Mouse (Mus musculus) MEL (cell line): Measurements from ENCODE around the gene Sap30l. TPM values are rescaled to one million over a fixed set of nuclear protein-coding genes. Genes with fewer than 3 reads are reported as not detected.

ENCODE experiments used
- DNase-seq: peaks from one replicate; pipeline ENCODE4 v3.0.0; 2011; ENCODE audit warnings: low read depth, low spot score
- H3K27ac ChIP-seq: 2 replicates; pipeline ENCODE4 v1.5.1; 2012; ENCODE audit warnings: low read depth, mild to moderate bottlenecking, control low read depth, low read length, moderate library complexity; ENCODE audit not compliant: control insufficient read depth
- H3K27me3 ChIP-seq, 2 experiments: fragments of 150-350 bp in 1 of 2; sonication (generic) in 1 of 2; 2 replicates each; pipeline ENCODE4 v1.6.1; 2012; ENCODE audit warnings: low read length in 2 of 2, mild to moderate bottlenecking in 2 of 2, improper control_type of control experiment in 1 of 2, moderate library complexity in 1 of 2; ENCODE audit not compliant: insufficient read depth in 2 of 2, control insufficient read depth in 1 of 2
- H3K36me3 ChIP-seq, 2 experiments: 2 replicates each; pipeline ENCODE4 v1.6.1; 2012 to 2014; ENCODE audit warnings: low read length in 2 of 2, improper control_type of control experiment in 1 of 2, inconsistent platforms in 1 of 2, mild to moderate bottlenecking in 1 of 2; ENCODE audit not compliant: insufficient read depth in 2 of 2, control insufficient read depth in 1 of 2
- H3K4me1 ChIP-seq, 2 experiments: fragments of 150-350 bp in 1 of 2; sonication (generic) in 1 of 2; 2 replicates each; pipeline ENCODE4 v1.6.1; 2012; ENCODE audit warnings: low read length in 2 of 2, improper control_type of control experiment in 1 of 2, mild to moderate bottlenecking in 1 of 2; ENCODE audit not compliant: insufficient read depth in 2 of 2, control insufficient read depth in 1 of 2
- H3K4me3 ChIP-seq, 2 experiments: fragments of 150-350 bp in 1 of 2; sonication (generic) in 1 of 2; 2 replicates each; pipeline ENCODE4 v1.5.1; 2012; ENCODE audit warnings: low read depth in 2 of 2, low read length in 2 of 2, mild to moderate bottlenecking in 2 of 2, moderate library complexity in 2 of 2, control low read depth in 1 of 2, improper control_type of control experiment in 1 of 2; ENCODE audit not compliant: control insufficient read depth in 1 of 2, insufficient read depth in 1 of 2
- H3K79me2 ChIP-seq: 2 replicates; pipeline ENCODE4 v1.6.1; 2012; ENCODE audit warnings: mild to moderate bottlenecking, low read length, moderate library complexity; ENCODE audit not compliant: control insufficient read depth, poor library complexity, insufficient read depth
- H3K9ac ChIP-seq: 2 replicates; pipeline ENCODE4 v1.6.1; 2012; ENCODE audit warnings: low read depth, mild to moderate bottlenecking, control low read depth, low read length, moderate library complexity; ENCODE audit not compliant: control insufficient read depth, poor library complexity, severe bottlenecking
- H3K9me3 ChIP-seq: fragments of 150-350 bp; sonication (generic); replicated peaks from 2 replicates; pipeline ENCODE4 v1.6.1; 2012; ENCODE audit warnings: mild to moderate bottlenecking, low read length, improper control_type of control experiment, moderate library complexity; ENCODE audit not compliant: insufficient read depth
- CHD2 ChIP-seq: IDR thresholded peaks from 2 replicates; pipeline ENCODE4 v1.6.1; 2011; ENCODE audit warnings: low read length, improper control_type of control experiment
- ELF1 ChIP-seq: IDR thresholded peaks from 2 replicates; pipeline ENCODE4 v1.6.1; 2014; ENCODE audit warnings: low read depth, mild to moderate bottlenecking, inconsistent platforms, low read length, improper control_type of control experiment, moderate library complexity
- HCFC1 ChIP-seq: IDR thresholded peaks from 2 replicates; pipeline ENCODE4 v1.6.1; 2012; ENCODE audit warnings: low read depth, mild to moderate bottlenecking, inconsistent platforms, low read length, improper control_type of control experiment, moderate library complexity
- KAT2A ChIP-seq: conservative IDR thresholded peaks from 2 replicates; pipeline ENCODE4 v1.6.1; 2012; ENCODE audit warnings: low read depth, low read length, improper control_type of control experiment, inconsistent platforms
- MYC ChIP-seq: IDR thresholded peaks from 2 replicates; pipeline ENCODE4 v1.6.1; 2011; ENCODE audit warnings: low read depth, mild to moderate bottlenecking, low read length, improper control_type of control experiment, moderate library complexity
- NELFE ChIP-seq: IDR thresholded peaks from 2 replicates; pipeline ENCODE4 v1.6.1; 2011; ENCODE audit warnings: low read depth, low read length, improper control_type of control experiment
- NRF1 ChIP-seq: IDR thresholded peaks from 2 replicates; pipeline ENCODE4 v1.6.1; 2014; ENCODE audit warnings: low read depth, mild to moderate bottlenecking, inconsistent platforms, low read length, improper control_type of control experiment, moderate library complexity; ENCODE audit not compliant: poor library complexity, insufficient read depth, severe bottlenecking
- POLR2A ChIP-seq, 2 experiments: IDR thresholded peaks; 2 replicates each; pipeline ENCODE4 v1.6.1; 2011 to 2012; ENCODE audit warnings: low read length in 2 of 2, mild to moderate bottlenecking in 2 of 2, control low read depth in 1 of 2, improper control_type of control experiment in 1 of 2, low read depth in 1 of 2, moderate library complexity in 1 of 2; ENCODE audit not compliant: control insufficient read depth in 1 of 2, insufficient read depth in 1 of 2, poor library complexity in 1 of 2
- POLR2AphosphoS2 ChIP-seq: IDR thresholded peaks from 2 replicates; pipeline ENCODE4 v1.6.1; 2011; ENCODE audit warnings: low read length, improper control_type of control experiment
- POLR2AphosphoS5 ChIP-seq: IDR thresholded peaks from 2 replicates; pipeline ENCODE4 v1.6.1; 2012; ENCODE audit warnings: low read depth, borderline replicate concordance, mild to moderate bottlenecking, inconsistent platforms, low read length, moderate library complexity, mixed read lengths
- TAL1 ChIP-seq: IDR thresholded peaks from 2 replicates; pipeline ENCODE4 v1.6.1; 2012; ENCODE audit warnings: mild to moderate bottlenecking, inconsistent platforms, low read length, moderate library complexity, mixed read lengths
- ZKSCAN1 ChIP-seq: IDR thresholded peaks from 2 replicates; pipeline ENCODE4 v1.6.1; 2012; ENCODE audit warnings: low read depth, mild to moderate bottlenecking, inconsistent platforms, low read length, improper control_type of control experiment, moderate library complexity
- polyA plus RNA-seq, 2 experiments: library from polyadenylated mRNA; stranded (reverse) in 1 of 2; unstranded in 1 of 2; fragments of >175 nt in 1 of 2; fragments of >200 nt in 1 of 2; gene quantifications; 2 replicates each; pipeline versions ENCODE4 v1.2.1 to v1.2.4; 2012; ENCODE audit warnings: low replicate concordance in 2 of 2, low read depth in 1 of 2; ENCODE audit not compliant: insufficient read length in 2 of 2, insufficient read depth in 1 of 2, missing spikeins in 1 of 2
- total RNA-seq: library from RNA; depleted of rRNA; stranded (reverse); fragments of 300-350 nt; gene quantifications from 2 replicates; pipeline ENCODE4 v1.2.3, GENCODE M21; 2012

The Sap30l gene
- total and polyA plus RNA-seq, 3 experiments = 40.2 to 52.5 TPM; not detected in 1

GRCm38 (mm10) chr11:57827915-57828545, 26.6 kb downstream of the Sap30l start:
- Histone ChIP-seq H3K9ac (no peak overlapping the region), H3K4me3 (no peak overlapping the region)
- no peak for DNase-seq

DNA sequence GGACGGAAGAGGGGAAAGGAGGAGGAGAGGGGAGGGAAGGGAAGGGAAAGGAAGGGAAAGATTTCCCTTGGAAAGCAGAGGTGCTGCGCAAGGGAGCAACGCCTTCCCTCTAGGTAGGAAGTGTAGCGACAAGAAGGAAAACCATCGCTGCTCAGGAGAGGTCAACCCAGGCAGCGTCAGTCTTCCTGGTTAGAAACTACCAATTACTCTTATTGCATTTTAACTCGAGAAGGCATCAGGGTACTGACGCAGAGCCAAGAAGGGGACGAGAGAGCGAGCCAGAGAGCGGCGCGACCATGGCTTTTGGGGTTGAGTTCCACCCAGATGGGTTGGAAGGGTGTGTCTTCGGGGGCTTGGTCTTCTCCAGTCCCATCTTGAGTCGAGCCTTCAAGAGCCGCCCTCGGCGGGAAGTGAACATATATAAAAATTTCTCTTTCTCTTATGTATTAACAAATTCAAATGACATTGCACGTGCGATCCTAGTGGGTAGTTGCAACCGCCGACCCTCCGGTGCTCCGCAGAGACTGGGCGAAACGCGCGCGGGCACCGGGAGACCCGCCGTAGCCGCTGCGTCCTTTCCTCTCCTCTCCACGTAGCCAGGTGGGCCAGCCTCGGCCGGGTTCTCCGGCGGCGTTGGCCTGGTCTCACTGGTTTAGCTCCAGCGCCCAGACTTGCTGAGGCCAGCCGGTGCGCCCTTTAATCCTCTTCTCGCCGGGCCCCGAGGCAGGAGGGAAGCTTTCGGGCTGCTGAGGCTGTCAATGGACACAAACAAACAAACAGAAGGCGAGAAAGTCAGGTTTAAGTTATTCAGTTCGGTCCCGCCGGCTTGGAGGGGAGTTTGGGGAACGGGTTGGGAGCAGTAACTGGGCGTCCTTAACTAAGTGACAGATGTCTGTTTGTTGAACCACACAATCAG, 27.8 kb downstream of the Sap30l start:
- no peak for DNase-seq
- H3K4me3 ChIP-seq = no peak overlapping the region
- no peaks in the 10 kb centered on the region for H3K9me3 ChIP-seq
- H3K27me3 ChIP-seq = peaks cover 3% of the 10 kb centered on the region in 2 experiments; a peak in 2 of 4 replicates
- H3K9ac ChIP-seq = no peak overlapping the region
- H3K36me3 ChIP-seq = no peaks in the 10 kb centered on the region
- no peaks in the 10 kb centered on the region for H3K79me2 ChIP-seq
- H3K4me1 ChIP-seq = no peaks in the 10 kb centered on the region
- H3K27ac ChIP-seq = no peak overlapping the region
- TF ChIP-seq TAL1 (no peak), ZKSCAN1 (no peak), NELFE (no peak), POLR2A (IDR thresholded peaks at IDR 0.05; ENCODE audit: control insufficient read depth in 1 of 2, insufficient read depth in 1 of 2, low read depth in 1 of 2, low read length in 2 of 2, poor library complexity in 1 of 2) (no peak), NRF1 (no peak), KAT2A (no peak), POLR2AphosphoS2 (no peak), MYC (no peak), CHD2 (no peak), HCFC1 (no peak)
- TF ChIP-seq, all 39 proteins: peak for 0

More at GRCm38 (mm10) chr11:57827915-57828545, 26.6 kb downstream of the Sap30l start:
- Histone ChIP-seq H3K4me1 (0 out of 4 replicates have a peak, but pooled peaks cover 0 to 5% of the 10 kb centered on the region in 2 experiments), H3K79me2 (no peaks in the 10 kb centered on the region), H3K36me3 (no peaks in the 10 kb centered on the region), H3K27ac (no peak overlapping the region), H3K27me3 (peaks cover 3% of the 10 kb centered on the region in 2 experiments; a peak in 2 of 4 replicates), H3K9me3 (no peaks in the 10 kb centered on the region)
- TF ChIP-seq POLR2AphosphoS5 (no peak), ELF1 (no peak)
